Mouse (Mus musculus) heart, adult 2 months (tissue): ENCODE data around the gene Naa15. TPM values are rescaled to one million over a fixed set of nuclear protein-coding genes. Genes with fewer than 3 reads are reported as not detected.
"Not testable (repeated sequence)": the region's sequence is repeated elsewhere in the genome, so short reads cannot be mapped to it uniquely, and the experiment has no call there.

Experiments
- DNase-seq, 2 experiments: peaks; one replicate each; pipeline ENCODE4 v3.0.0; 2021
- H3K27ac ChIP-seq: fragments of 200-600 bp; 2 replicates; pipeline ENCODE4 v1.8.1; 2022
- H3K27me3 ChIP-seq: fragments of 200-500 bp; 2 replicates; pipeline ENCODE4 v1.6.1; 2012; ENCODE audit warnings: mild to moderate bottlenecking, low read length, inconsistent platforms, mixed read lengths; ENCODE audit not compliant: control insufficient read depth, insufficient read depth
- H3K36me3 ChIP-seq: fragments of 200-500 bp; 2 replicates; pipeline ENCODE4 v1.6.1; 2012; ENCODE audit warnings: low read length, inconsistent platforms; ENCODE audit not compliant: control insufficient read depth, insufficient read depth
- H3K4me1 ChIP-seq: fragments of 200-500 bp; 2 replicates; pipeline ENCODE4 v1.6.1; 2011; ENCODE audit warnings: low read length; ENCODE audit not compliant: control insufficient read depth, insufficient read depth
- H3K4me3 ChIP-seq: fragments of 200-600 bp; 2 replicates; pipeline ENCODE4 v1.8.1; 2022
- H3K79me2 ChIP-seq: fragments of 200-500 bp; replicated peaks from 2 replicates; pipeline ENCODE4 v1.6.1; 2012; ENCODE audit warnings: mild to moderate bottlenecking, inconsistent platforms, low read length, moderate library complexity, mixed read lengths; ENCODE audit not compliant: control insufficient read depth, insufficient read depth
- H3K9ac ChIP-seq: fragments of 200-500 bp; 2 replicates; pipeline ENCODE4 v1.6.1; 2012; ENCODE audit warnings: low read depth, mild to moderate bottlenecking, control low read depth, inconsistent platforms, low read length, mixed read lengths
- CTCF ChIP-seq: fragments of 200-600 bp; IDR thresholded peaks from 2 replicates; pipeline ENCODE4 v1.8.1; 2022; ENCODE audit warnings: antibody characterized with exemption, mild to moderate bottlenecking, moderate library complexity
- EP300 ChIP-seq: fragments of 200-500 bp; IDR thresholded peaks from 2 replicates; pipeline ENCODE4 v1.6.1; 2011; ENCODE audit warnings: low read depth, low read length, control low read depth; ENCODE audit not compliant: insufficient read depth
- POLR2A ChIP-seq: fragments of 200-500 bp; IDR thresholded peaks from 2 replicates; pipeline ENCODE4 v1.6.1; 2011; ENCODE audit warnings: mild to moderate bottlenecking, low read depth, low read length, control low read depth; ENCODE audit not compliant: insufficient read depth
- WGBS: fragments of 180-500 bp; shearing (Covaris S2); methylation state at CpG from one replicate; pipeline ENCODE4 v1.1.7; 2018; 5-methylcytosine and 5-hydroxymethylcytosine counted together
- intact Hi-C: fragments of 180-260 bp; cut with DNase I; formaldehyde crosslinking; loops from one replicate; pipeline ENCODE4 v1.15.1; 2025
- polyA plus RNA-seq: library from polyadenylated mRNA; depleted of rRNA; stranded (reverse); fragments of >200 nt; gene quantifications from 2 replicates; pipeline ENCODE4 v1.2.3, GENCODE M21; 2012
- total RNA-seq, 2 experiments: library from RNA; stranded (reverse); gene quantifications; 2 replicates each; pipeline ENCODE4 v1.2.3; 2021

The Naa15 gene
- total and polyA plus RNA-seq, 3 experiments: 4.9 to 55.0 (median 45.9) TPM

GRCm38 (mm10) chr3:51425394-51425793 is 10.4 kb downstream of the Naa15 start:
- Histone ChIP-seq H3K4me3 (no peak overlapping the region), H3K36me3 (no peaks in the 10 kb centered on the region; the same call in 1 of the 2 replicates), H3K79me2 (peaks cover 6% of the 10 kb centered on the region), H3K4me1 (peaks cover 2% of the 10 kb centered on the region), H3K27ac (no peak overlapping the region), H3K27me3 (no peaks in the 10 kb centered on the region), H3K9ac (no peak overlapping the region)
- intact Hi-C loops: no loop called here
- DNase-seq: no peak
- TF ChIP-seq EP300 (no peak), POLR2A (no peak), CTCF (no peak)

GRCm38 (mm10) chr3:51434364-51434763 is 19.4 kb downstream of the Naa15 start:
- H3K4me1 ChIP-seq, H3K27ac ChIP-seq, DNase-seq, H3K36me3 ChIP-seq, H3K79me2 ChIP-seq, H3K4me3 ChIP-seq, intact Hi-C loops, H3K9ac ChIP-seq, H3K27me3 ChIP-seq: not testable (repeated sequence)
- TF ChIP-seq CTCF: peak; percentile 22; the same call in 1 of the 2 replicates
- 85% methylated on average over 5 of the region's 5 CpGs for WGBS

- H3K4me3 ChIP-seq: no peak overlapping the region
- no peak overlapping the region for H3K27ac ChIP-seq
- 71% methylated on average over 3 of the region's 3 CpGs for WGBS
- peaks cover 4% of the 10 kb centered on the region for H3K79me2 ChIP-seq
- intact Hi-C loops: no loop called here
- H3K9ac ChIP-seq: no peak overlapping the region
- no peak for TF ChIP-seq POLR2A
- TF ChIP-seq CTCF: no peak
- no peak for TF ChIP-seq EP300
- no peaks in the 10 kb centered on the region for H3K27me3 ChIP-seq
- H3K36me3 ChIP-seq: no peaks in the 10 kb centered on the region; the same call in none of the 2 replicates
- DNase-seq: no peak
- H3K4me1 ChIP-seq: no peaks in the 10 kb centered on the region
Observed at GRCm38 (mm10) chr3:51434871-51435595, 20.1 kb downstream of the Naa15 start.

GRCm38 (mm10) chr3:51468530-51468929 is 53.6 kb downstream of the Naa15 start:
- WGBS: 65% methylated on average over 2 of the region's 2 CpGs
- TF ChIP-seq EP300 (no peak), POLR2A (no peak), CTCF (no peak)

GRCm38 (mm10) chr3:51475706-51476105 is 60.8 kb downstream of the Naa15 start:
- Histone ChIP-seq H3K9ac (no peak overlapping the region), H3K4me1 (no peaks in the 10 kb centered on the region), H3K27ac (no peak overlapping the region), H3K4me3 (no peak overlapping the region), H3K27me3 (no peaks in the 10 kb centered on the region), H3K79me2 (no peaks in the 10 kb centered on the region), H3K36me3 (no peaks in the 10 kb centered on the region; the same call in 1 of the 2 replicates)
- WGBS: 56% methylated on average over 4 of the region's 4 CpGs
- DNase-seq: no peak
- no peak for TF ChIP-seq POLR2A
- no peak for TF ChIP-seq CTCF
- no peak for TF ChIP-seq EP300
- intact Hi-C loops: no loop called here

More at GRCm38 (mm10) chr3:51468530-51468929, 53.6 kb downstream of the Naa15 start:
- Histone ChIP-seq H3K27me3 (no peaks in the 10 kb centered on the region), H3K4me3 (no peak overlapping the region), H3K27ac (no peak overlapping the region), H3K4me1 (no peaks in the 10 kb centered on the region), H3K36me3 (no peaks in the 10 kb centered on the region; the same call in 1 of the 2 replicates), H3K9ac (no peak overlapping the region), H3K79me2 (no peaks in the 10 kb centered on the region)
- intact Hi-C loops: no loop called here
- no peak for DNase-seq

GRCm38 (mm10) chr3:51479893-51480292 is 64.9 kb downstream of the Naa15 start:
- Histone ChIP-seq H3K4me3 (no peak overlapping the region), H3K36me3 (no peaks in the 10 kb centered on the region), H3K79me2 (0 out of 2 replicates have a peak, but pooled peaks cover 1% of the 10 kb centered on the region), H3K27me3 (no peaks in the 10 kb centered on the region), H3K27ac (no peak overlapping the region), H3K9ac (no peak overlapping the region), H3K4me1 (no peaks in the 10 kb centered on the region; the same call in 1 of the 2 replicates)
- intact Hi-C loops: loop anchor here (5.0 to 10.0 kb wide), 2 partner anchors 82 to 765 kb away; partner anchors contain the start of gene Setd7
- TF ChIP-seq POLR2A: no peak
- TF ChIP-seq CTCF: no peak
- no peak for TF ChIP-seq EP300
- WGBS: 26% methylated on average over 2 of the region's 2 CpGs
- DNase-seq: no peak
